Mouse (Mus musculus) CH12.LX (cell line): ENCODE results near the gene Zbtb38.

Experiments
- BHLHE40 ChIP-seq: IDR thresholded peaks from 2 replicates; pipeline ENCODE4 v1.6.1; 2011; ENCODE audit warnings: mild to moderate bottlenecking, low read depth, low read length, improper control_type of control experiment
- CTCF ChIP-seq, 2 experiments: IDR thresholded peaks in 1 of 2; conservative IDR thresholded peaks in 1 of 2; 2 replicates each; pipeline ENCODE4 v1.5.1; 2011 to 2012; ENCODE audit warnings: low read depth in 2 of 2, low read length in 2 of 2, improper control_type of control experiment in 1 of 2, inconsistent platforms in 1 of 2, mild to moderate bottlenecking in 1 of 2, moderate library complexity in 1 of 2
- EP300 ChIP-seq: IDR thresholded peaks from 2 replicates; pipeline ENCODE4 v1.6.1; 2011; ENCODE audit warnings: low read length, improper control_type of control experiment
- GABPA ChIP-seq: IDR thresholded peaks from 2 replicates; pipeline ENCODE4 v1.6.1; 2012; ENCODE audit warnings: low read depth, low read length, improper control_type of control experiment, inconsistent platforms; ENCODE audit not compliant: insufficient replicate concordance
- MAFK ChIP-seq: IDR thresholded peaks from 2 replicates; pipeline ENCODE4 v1.6.1; 2011; ENCODE audit warnings: low read length, improper control_type of control experiment; ENCODE audit not compliant: insufficient replicate concordance
- MEF2A ChIP-seq: IDR thresholded peaks from 2 replicates; pipeline ENCODE4 v1.6.1; 2014; ENCODE audit warnings: low read depth, mild to moderate bottlenecking, inconsistent platforms, low read length, improper control_type of control experiment, borderline replicate concordance
- SIN3A ChIP-seq: IDR thresholded peaks from 2 replicates; pipeline ENCODE4 v1.6.1; 2012; ENCODE audit warnings: low read length, improper control_type of control experiment, inconsistent platforms
- USF1 ChIP-seq: IDR thresholded peaks from 2 replicates; pipeline ENCODE4 v1.6.1; 2014; ENCODE audit warnings: low read depth, mild to moderate bottlenecking, inconsistent platforms, low read length, improper control_type of control experiment
- ZNF384 ChIP-seq: IDR thresholded peaks from 2 replicates; pipeline ENCODE4 v1.6.1; 2012; ENCODE audit warnings: low read depth, low read length, improper control_type of control experiment, inconsistent platforms

GRCm38 (mm10) chr9:96635899-96636298, 116.7 kb downstream of the Zbtb38 start:
- TF ChIP-seq GABPA: no peak
- TF ChIP-seq CTCF (conservative IDR thresholded peaks at IDR 0.05 in 1 of 2, IDR thresholded peaks at IDR 0.05 in 1 of 2; ENCODE audit: low read depth in 2 of 2, low read length in 2 of 2): no peak
- TF ChIP-seq MEF2A: no peak
- TF ChIP-seq EP300: no peak
- no peak for TF ChIP-seq SIN3A
- no peak for TF ChIP-seq ZNF384
- TF ChIP-seq BHLHE40: no peak
- TF ChIP-seq MAFK: no peak
- TF ChIP-seq USF1: no peak
